Mouse (Mus musculus): ENCODE measurements around the gene Mcm9.
"Not testable (repeated sequence)": the region's sequence is repeated elsewhere in the genome, so short reads cannot be mapped to it uniquely, and the experiment has no call there.

Mcm9 gene

GRCm38 (mm10) chr10:53630339-53630738, at the start of gene Mcm9:
Gene Mcm9, minus strand, starts transcription at chr10:53630439.
- DNase-seq (ENCODE audit: low spot score in 2 of 2): not testable (repeated sequence)

DNA sequence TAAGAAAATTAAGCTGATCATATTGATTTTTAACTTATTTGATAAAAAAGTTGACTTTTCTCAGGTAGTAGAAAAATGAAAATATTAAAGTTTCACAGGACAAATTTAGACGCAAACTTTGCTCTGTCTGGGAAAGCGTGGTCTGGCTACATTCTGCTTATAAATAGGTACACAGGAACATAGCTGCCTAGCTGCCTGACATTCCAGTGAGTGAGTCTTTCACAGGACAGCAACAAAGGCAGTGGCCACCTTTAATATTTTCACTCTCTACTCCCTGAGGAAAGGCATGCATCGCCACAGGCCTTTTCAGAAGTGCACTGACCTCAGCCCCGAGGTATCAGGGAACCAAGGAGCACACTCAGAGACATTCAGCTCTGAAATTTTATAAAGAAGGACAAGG, 31.5 kb upstream of the Mcm9 start:
- DNase-seq (ENCODE audit: low spot score in 2 of 2): no peak

GRCm38 (mm10) chr10:53654239-53654638, 24.0 kb upstream of the Mcm9 start:
- not testable (repeated sequence) for DNase-seq (ENCODE audit: low spot score in 2 of 2)

- no peak for DNase-seq (ENCODE audit: low spot score in 2 of 2)
These were observed 20.4 kb upstream of the Mcm9 start for GRCm38 (mm10) chr10:53650683-53651082.

DNA sequence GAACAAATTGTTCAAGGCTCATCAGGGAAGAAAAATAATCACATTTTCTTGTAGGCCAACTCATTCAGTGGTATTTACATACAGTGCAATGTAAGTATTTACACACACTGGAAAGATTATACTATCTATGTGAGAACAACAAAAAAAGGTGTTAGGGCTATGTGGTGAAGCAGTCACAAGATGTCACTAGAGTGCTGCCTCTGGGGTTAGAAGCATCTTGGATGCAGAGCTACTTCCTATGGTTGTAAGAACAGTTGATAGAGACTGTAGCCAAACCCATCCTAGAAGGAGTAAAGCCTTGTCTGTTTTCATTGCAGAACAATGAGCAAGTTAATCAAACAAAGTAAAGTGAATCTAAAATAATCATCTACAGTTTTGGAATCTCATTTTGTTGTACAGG, 11.3 kb upstream of the Mcm9 start:
- DNase-seq (ENCODE audit: low spot score in 2 of 2): peak in 1 of 2 experiments; percentile 16

- no peak for DNase-seq (ENCODE audit: low spot score in 2 of 2)
These were observed 5.2 kb upstream of the Mcm9 start for GRCm38 (mm10) chr10:53635246-53635971.

- no peak for DNase-seq (ENCODE audit: low spot score in 2 of 2)
These were observed 3.9 kb upstream of the Mcm9 start for GRCm38 (mm10) chr10:53634160-53634559.

DNA sequence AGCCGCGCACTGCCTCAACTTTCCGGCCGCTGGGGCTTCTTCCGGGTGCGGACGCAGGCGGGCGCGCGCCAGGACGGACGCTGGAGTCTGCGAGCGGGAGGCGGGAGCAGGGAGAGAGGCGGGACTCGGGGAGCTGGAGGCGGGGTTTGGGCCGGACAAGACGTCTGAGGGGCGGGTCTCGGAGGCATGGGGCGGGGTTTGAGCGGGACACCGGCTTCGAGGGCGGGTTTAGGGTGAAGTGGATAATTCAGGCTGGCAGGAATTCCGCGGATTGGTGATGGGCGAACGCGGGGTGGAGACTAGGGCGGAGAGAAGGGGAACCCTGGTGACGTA, 355 bp downstream of the Mcm9 start:
- DNase-seq (ENCODE audit: low spot score in 2 of 2): peak; percentile 88 to 95

DNA sequence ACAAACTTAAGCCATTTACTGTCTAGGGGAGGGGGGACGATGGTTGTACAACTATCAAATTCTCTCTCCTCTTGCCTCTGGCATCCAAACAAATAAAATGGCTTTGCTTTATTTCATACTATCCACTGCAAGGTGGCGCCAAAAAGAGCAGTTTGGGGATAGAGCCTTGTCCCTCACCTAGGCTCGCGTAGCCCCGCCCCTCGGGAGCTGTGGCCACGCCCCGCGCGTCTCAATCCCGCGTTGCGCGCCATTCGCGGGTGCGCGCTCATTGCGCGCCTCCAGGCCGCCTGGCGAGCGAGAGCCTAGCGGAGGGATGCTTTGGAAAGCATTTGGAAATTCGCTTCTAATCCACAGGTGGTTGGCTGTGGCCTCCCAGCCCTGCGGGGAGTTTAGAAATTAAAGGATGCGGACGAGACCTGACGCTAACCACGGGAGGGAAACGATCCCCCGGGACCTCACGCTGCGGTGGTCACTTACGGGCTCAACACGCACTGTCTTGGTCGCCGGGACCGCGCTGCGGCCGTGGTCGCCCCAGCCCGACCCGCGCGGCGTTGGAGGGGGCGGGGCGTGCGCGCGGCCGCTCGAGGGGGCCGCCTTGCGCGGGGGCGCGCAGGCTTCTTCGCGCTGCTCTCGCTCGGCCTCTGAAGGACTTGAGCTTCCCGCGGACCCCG, 857 bp downstream of the Mcm9 start:
- DNase-seq (ENCODE audit: low spot score in 2 of 2): peak; percentile 73 to 93

GRCm38 (mm10) chr10:53615850-53616616, 14.2 kb downstream of the Mcm9 start:
- DNase-seq (ENCODE audit: low spot score in 2 of 2): no peak

- DNase-seq (ENCODE audit: low spot score in 2 of 2): no peak
These were observed 16.3 kb downstream of the Mcm9 start for GRCm38 (mm10) chr10:53613955-53614354.

GRCm38 (mm10) chr10:53612172-53612571, 18.1 kb downstream of the Mcm9 start:
- DNase-seq (ENCODE audit: low spot score in 2 of 2): peak in 1 of 2 experiments; percentile 18

- no peak for DNase-seq (ENCODE audit: low spot score in 2 of 2)
These were observed 22.0 kb downstream of the Mcm9 start for GRCm38 (mm10) chr10:53608274-53608673.

- DNase-seq (ENCODE audit: low spot score in 2 of 2): no peak
These were observed 24.9 kb downstream of the Mcm9 start for GRCm38 (mm10) chr10:53605328-53605727.

DNA sequence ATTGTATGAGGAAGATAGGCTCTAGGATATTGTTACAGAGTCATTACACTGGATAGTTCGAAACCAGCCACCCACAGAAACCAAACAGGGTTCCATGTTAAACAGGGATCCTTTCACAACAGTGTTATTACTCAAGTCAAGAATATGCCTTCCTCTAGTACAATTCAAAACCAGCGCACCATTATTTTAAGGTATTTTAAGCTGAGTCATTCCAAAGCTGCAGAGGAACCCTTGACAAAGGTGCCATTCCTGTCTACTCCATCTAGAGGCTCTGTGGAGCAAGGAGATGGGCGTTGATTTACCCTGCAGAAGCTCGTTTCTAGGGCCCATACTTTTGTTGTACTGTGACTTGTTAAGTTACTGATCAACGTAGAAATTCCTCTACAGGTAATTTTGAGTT, 31.4 kb downstream of the Mcm9 start:
- DNase-seq (ENCODE audit: low spot score in 2 of 2): no peak

GRCm38 (mm10) chr10:53597121-53597881, 32.9 kb downstream of the Mcm9 start:
- peak in 1 of 2 experiments; percentile 40 for DNase-seq (ENCODE audit: low spot score in 2 of 2)

DNA sequence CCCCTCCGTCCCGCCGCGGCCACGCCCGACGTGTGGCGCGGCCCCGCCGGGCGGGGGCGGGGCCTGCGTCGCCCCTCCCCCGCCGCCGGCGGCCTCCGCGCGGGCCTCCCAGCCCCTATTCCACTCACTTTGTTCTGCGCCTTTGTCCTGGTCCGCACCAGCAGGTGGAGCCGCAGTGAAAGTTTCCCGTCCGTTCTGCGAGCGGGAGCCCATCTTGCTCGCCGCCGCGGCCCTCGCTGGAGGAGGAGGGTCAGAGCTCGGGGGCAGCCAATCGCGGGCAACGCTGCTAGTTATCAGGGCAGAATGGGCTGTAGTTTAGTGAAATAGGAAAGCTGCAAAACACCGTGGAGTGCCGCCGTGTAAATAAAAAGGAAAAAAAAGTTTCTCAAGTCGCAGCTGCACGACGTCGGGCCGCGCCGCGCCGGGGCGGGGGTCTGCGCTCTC, 33.5 kb downstream of the Mcm9 start, which contains the start of gene Asf1a:
Gene Asf1a, plus strand, starts transcription at position 81 of the 444 bp plus-strand sequence.
- peak; percentile 92 to 96 for DNase-seq (ENCODE audit: low spot score in 2 of 2)

DNA sequence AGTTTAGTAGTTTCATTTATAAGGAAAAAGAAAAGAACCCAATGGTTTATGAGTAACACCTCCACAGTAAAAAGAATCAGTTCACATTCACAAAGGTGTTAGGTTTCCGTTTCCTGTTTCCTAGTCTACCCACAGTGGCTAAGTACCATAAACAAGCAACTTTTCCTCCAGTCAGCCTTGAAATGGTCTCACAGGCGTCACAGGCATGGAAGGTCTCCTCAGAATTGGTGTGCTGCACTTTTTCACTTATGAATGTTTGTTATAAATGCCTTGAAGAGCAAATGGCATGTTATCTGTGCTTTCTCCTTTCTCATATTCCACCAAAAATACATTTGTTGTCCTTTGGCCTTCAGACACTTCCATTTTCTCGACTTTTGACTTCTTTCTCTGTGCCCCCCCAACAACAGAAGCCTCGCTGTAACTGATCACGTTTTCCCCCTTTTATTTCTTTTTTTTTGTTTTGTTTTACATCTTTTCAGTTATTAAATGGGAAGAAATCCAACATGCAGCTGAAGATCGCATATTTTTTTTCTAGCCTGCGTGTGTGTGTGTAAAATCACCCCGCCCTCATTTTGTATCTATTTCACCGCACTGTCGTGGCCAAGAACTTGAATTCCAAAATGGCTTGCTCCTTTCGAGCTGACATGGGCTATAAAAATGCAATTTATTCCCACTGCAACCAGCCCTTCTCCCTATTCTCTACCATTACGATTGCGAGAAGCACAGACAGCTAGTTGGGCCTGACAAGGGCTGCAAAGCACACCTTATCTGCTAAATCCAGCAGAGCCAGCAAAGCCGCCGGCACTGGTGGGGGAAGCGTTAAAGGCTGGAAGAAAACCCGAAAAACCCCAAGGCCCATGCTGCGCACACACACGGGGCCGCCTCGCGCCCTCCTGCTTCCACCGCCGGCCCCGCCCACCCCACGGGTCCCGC, 34.2 kb downstream of the Mcm9 start:
- no peak for DNase-seq (ENCODE audit: low spot score in 2 of 2)

DNA sequence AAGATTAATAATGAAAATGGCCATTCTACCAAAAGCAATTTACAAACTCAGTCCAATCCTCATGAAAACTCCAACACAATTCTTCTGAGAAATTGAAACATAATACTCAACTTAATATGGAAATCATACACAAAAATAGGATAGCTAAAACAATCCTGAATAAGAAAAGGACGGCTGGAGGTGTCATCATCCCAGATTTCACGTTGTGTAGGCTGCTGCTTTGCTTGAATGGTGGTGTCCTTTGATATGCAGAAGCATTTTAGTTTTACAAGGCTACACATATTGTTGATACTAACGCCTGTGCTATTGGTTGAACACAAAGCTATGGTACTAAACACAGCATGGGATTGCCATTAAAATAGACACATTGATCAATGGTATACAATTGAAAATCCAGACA, 44.5 kb downstream of the Mcm9 start:
- no peak for DNase-seq (ENCODE audit: low spot score in 2 of 2)

- DNase-seq (ENCODE audit: low spot score in 2 of 2): peak in 1 of 2 experiments; percentile 5
These were observed 49.2 kb downstream of the Mcm9 start for GRCm38 (mm10) chr10:53581087-53581486.

Measured in cerebellum, postnatal 4 days (tissue).